In genomic region chr17:83158053-83158452, GRCm38 (mm10) we compare ENCODE assay signal across 31 mouse cellular contexts. TPM values are rescaled to one million over a fixed set of nuclear protein-coding genes. Genes with fewer than 3 reads are reported as not detected.
DNase-seq lines count a peak whose midpoint lies in the region; ATAC-seq and TF ChIP-seq lines count a peak whose summit lies in the region.
"Had no signal": no experiment of that assay in that cellular context is flagged by ENCODE, and none has a peak within 500 bp of the region (broad histone marks: within the 10 kb centered on the region; RNA-seq: fewer than 3 reads in every experiment).

No protein-coding gene starts in this region.

- no peaks in the 10 kb centered on the region; the same call in 1 of the 2 replicates for H3K4me1 ChIP-seq in stomach, postnatal 0 days (replicated peaks; ENCODE audit: control insufficient read depth, insufficient read depth)
- H3K4me1 ChIP-seq: forebrain, embryonic 12.5 days had no signal

- no peak for TF ChIP-seq CTCF in stomach, postnatal 0 days (IDR thresholded peaks at IDR 0.05; ENCODE audit: low read depth)

- no peaks in the 10 kb centered on the region for H3K9me3 ChIP-seq in stomach, postnatal 0 days (ENCODE audit: control insufficient read depth, low read length)
- H3K9me3 ChIP-seq: embryonic facial prominence, embryonic 10.5 days; embryonic facial prominence, embryonic 13.5 days; forebrain, embryonic 12.5 days; heart, embryonic 12.5 days; heart, embryonic 15.5 days; intestine, embryonic 15.5 days had no signal

- no peaks in the 10 kb centered on the region for H3K36me3 ChIP-seq in stomach, postnatal 0 days (ENCODE audit: control insufficient read depth, insufficient read depth, low read length)
- H3K36me3 ChIP-seq: embryonic facial prominence, embryonic 10.5 days; embryonic facial prominence, embryonic 13.5 days; forebrain, embryonic 12.5 days; G1E; heart, embryonic 12.5 days; heart, embryonic 15.5 days; intestine, embryonic 15.5 days had no signal

- H3K9ac ChIP-seq in stomach, postnatal 0 days (ENCODE audit: low read length): no peak overlapping the region
- H3K9ac ChIP-seq: embryonic facial prominence, embryonic 13.5 days; forebrain, embryonic 12.5 days; heart, embryonic 12.5 days; heart, embryonic 15.5 days; hindbrain, embryonic 14.5 days; intestine, embryonic 15.5 days had no signal

- intact Hi-C loops in heart, postnatal 14 days (cut with DNase I): no loop called here

- H3K27ac ChIP-seq in stomach, postnatal 0 days (replicated peaks): no peak overlapping the region
- H3K27ac ChIP-seq: embryonic facial prominence, embryonic 10.5 days; embryonic facial prominence, embryonic 13.5 days; forebrain, embryonic 12.5 days; heart, embryonic 15.5 days; hindbrain, embryonic 14.5 days; hindbrain, postnatal 0 days; intestine, embryonic 15.5 days had no signal

- no peak overlapping the region for H3K4me2 ChIP-seq in stomach, postnatal 0 days (replicated peaks; ENCODE audit: low read depth)
- H3K4me2 ChIP-seq: embryonic facial prominence, embryonic 13.5 days; forebrain, embryonic 12.5 days; heart, embryonic 12.5 days; heart, embryonic 15.5 days; hindbrain, embryonic 14.5 days; intestine, embryonic 15.5 days had no signal

- WGBS in stomach, postnatal 0 days: 72% methylated on average over 6 of the region's 6 CpGs

- peak; percentile 87 for ATAC-seq in activated CD4-positive, CD25-positive, alpha-beta regulatory T cell, adult 4 months
- ATAC-seq in stomach, postnatal 0 days (ENCODE audit: low FRiP score, low TSS enrichment): no peak
- ATAC-seq: forebrain, embryonic 16.5 days; hindbrain, postnatal 0 days; intestine, embryonic 15.5 days; Patski had no signal

- H3K27me3 ChIP-seq in stomach, postnatal 0 days (ENCODE audit: control insufficient read depth, insufficient read depth, low read length): no peaks in the 10 kb centered on the region
- H3K27me3 ChIP-seq: forebrain, embryonic 12.5 days; heart, embryonic 12.5 days; heart, embryonic 15.5 days; intestine, embryonic 15.5 days; Patski had no signal

- TF ChIP-seq EP300 in stomach, postnatal 0 days (optimal IDR thresholded peaks at IDR 0.05): no peak

- H3K4me3 ChIP-seq in stomach, postnatal 0 days (ENCODE audit: low read depth, low read length): no peak overlapping the region
- H3K4me3 ChIP-seq: embryonic facial prominence, embryonic 10.5 days; embryonic facial prominence, embryonic 13.5 days; erythroblast, embryonic 14.5 days; forebrain, embryonic 12.5 days; heart, embryonic 12.5 days; heart, embryonic 15.5 days; intestine, embryonic 15.5 days had no signal

- peak; percentile 30 for DNase-seq in A20 (ENCODE audit: low read depth, low spot score)
- peak; percentile 71 for DNase-seq in CD4-positive, CD25-positive, alpha-beta regulatory T cell, adult 2 months (ENCODE audit: low read depth, low spot score)
- DNase-seq in naive thymus-derived CD4-positive, alpha-beta T cell, adult 2 months (ENCODE audit: low read depth): peak; percentile 11
- DNase-seq in heart, postnatal 14 days: no peak
- no peak for DNase-seq in stomach, postnatal 0 days (ENCODE audit: low spot score)
- no peak for DNase-seq in left cerebral cortex, adult 8-10 months (ENCODE audit: low spot score in 2 of 2)
- DNase-seq: adrenal gland, adult 2 months; adrenal gland, postnatal 14 days; cerebellum, adult 11-12 months; cerebellum, adult 8-10 months; cerebellum, postnatal 10 days; cerebellum, postnatal 36 days; embryo, embryonic 11 days; gastrocnemius, postnatal 25 days; heart, adult 18-20 months; heart, postnatal 10 days; heart, postnatal 4 days; kidney, adult 11 months had no signal

RNA-seq across cellular contexts. Expression of gene Pkdcc, which starts 57.0 kb away (rescaled TPM):
- under 1 TPM in 1 of 2 experiments, not detected in 1; 0.22 TPM for polyA plus RNA-seq in activated CD4-positive, CD25-positive, alpha-beta regulatory T cell, adult 4 months (2017; shearing (Covaris generic))
- 10 to 100 TPM; 34.7 to 37.8 TPM for total RNA-seq in heart, postnatal 14 days (2021)
- 10.3 and 14.1 TPM in 2 replicates for polyA plus RNA-seq in stomach, postnatal 0 days (2015; fragmentation: Nextera tagmentation; extraction: Ambion mirVana)
- total RNA-seq in left cerebral cortex, adult 8-10 months (2022): 10 to 100 TPM; 13.1 to 16.5 (median 14.4) TPM
- total RNA-seq: G1E had no signal
- polyA plus RNA-seq: G1E had no signal

Comparison
In these comparisons a context has a peak if more than half of its experiments do, and no peak if none do; other contexts are left out.
1. DNase-seq: peak in A20 (single experiment), CD4-positive, CD25-positive, alpha-beta regulatory T cell, adult 2 months (single experiment) and naive thymus-derived CD4-positive, alpha-beta T cell, adult 2 months (single experiment); none in heart, postnatal 14 days (0 of 2), stomach, postnatal 0 days (single experiment) and left cerebral cortex, adult 8-10 months (0 of 2).